Mouse (Mus musculus) adrenal gland, postnatal 25 days (tissue): ENCODE results near the gene Plod1. TPM values are rescaled to one million over a fixed set of nuclear protein-coding genes. Genes with fewer than 3 reads are reported as not detected.
"Not testable (repeated sequence)": the region's sequence is repeated elsewhere in the genome, so short reads cannot be mapped to it uniquely, and the experiment has no call there.

Experiments
- DNase-seq: peaks from one replicate; pipeline ENCODE4 v3.0.0; 2021; ENCODE audit warnings: mixed read lengths
- total RNA-seq: library from RNA; stranded (reverse); gene quantifications from 2 replicates; pipeline ENCODE4 v1.2.3, GENCODE M21; 2021

Gene Plod1
- total RNA-seq, 1 experiment from 2014 or later = 41.0 TPM

DNA sequence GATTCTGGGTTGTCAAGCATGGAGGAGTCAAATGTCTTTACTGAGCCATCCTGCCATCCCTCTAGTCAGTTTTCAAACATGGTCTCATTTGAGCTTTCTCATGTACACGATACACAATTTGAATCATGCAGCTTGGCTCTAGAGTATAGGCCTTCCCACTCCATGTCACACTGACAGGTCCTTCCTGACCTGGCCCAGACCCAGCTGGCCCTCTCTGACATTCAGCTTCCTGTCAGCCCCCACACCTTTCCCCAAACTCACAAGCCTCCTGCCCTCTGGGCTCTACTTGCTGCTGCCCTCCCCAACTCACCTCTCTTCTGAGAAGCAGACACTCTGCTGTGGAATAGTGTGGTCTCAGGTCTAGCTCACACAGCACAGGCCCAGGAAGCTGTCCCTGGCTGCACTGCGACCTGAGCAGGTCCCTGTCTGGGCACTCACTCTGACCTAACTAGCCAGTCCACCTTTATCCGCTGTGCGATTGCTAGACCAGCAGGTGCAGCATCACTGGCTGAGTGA is 40.7 kb downstream of the Plod1 start:
- no peak for DNase-seq

DNA sequence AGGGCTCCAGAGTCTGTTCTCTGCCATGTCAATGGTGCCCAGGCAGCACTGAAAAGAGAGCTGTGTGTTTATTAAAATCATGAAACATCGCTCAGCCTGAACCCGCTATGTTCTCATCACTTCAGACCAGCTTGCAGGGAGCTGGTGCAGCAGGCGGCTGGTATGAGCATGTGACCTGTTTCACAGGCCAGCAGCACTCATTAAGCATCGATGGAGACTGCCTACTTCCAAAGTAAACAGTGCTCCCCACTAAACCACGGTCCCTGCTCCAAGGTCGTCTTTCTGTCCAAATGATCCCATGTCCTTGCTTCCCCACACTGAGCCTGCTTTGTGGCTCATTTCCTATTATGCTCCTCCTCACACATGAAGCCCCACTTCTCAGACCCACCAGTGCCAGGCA is 46.2 kb downstream of the Plod1 start:
- DNase-seq = no peak

DNA sequence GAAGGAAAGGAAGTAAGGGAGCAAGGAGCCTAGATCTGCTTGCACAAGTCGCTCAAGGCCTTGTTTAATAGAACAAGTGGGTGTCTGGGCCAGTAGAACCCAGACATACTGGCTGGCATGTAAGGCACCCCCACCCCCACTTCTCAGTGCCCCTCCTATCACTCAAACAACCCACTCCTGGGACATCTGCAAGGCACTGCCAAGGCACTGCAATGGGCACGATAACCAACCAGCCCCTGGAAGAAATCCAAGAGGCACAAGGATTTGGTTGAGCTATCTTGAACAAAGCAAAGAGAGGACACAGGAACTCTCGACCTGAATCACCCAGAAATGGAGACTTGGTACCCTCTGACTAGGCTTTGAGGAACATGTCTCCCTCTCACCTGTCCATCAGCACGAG is 48.3 kb downstream of the Plod1 start:
- DNase-seq = no peak

DNA sequence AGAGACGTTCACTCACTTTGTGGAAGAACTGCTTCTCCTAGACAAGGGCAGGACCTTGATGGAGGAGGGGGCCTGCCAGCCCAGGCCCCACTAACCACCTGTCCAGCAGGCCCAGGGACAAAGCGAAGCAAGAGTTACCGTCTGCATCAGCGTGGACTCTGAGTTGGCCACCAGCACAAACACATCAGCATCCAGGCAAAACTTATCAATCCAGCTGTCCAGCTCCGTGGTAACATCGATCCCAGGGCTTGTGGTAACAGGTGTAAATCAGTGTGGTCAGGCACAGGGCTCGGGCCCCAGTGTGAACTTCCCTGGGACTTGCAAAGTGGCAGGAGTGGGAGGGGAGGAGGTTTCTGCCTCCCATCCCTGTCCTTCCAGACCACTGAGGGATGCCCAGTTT is 49.3 kb downstream of the Plod1 start:
- DNase-seq = no peak

DNA sequence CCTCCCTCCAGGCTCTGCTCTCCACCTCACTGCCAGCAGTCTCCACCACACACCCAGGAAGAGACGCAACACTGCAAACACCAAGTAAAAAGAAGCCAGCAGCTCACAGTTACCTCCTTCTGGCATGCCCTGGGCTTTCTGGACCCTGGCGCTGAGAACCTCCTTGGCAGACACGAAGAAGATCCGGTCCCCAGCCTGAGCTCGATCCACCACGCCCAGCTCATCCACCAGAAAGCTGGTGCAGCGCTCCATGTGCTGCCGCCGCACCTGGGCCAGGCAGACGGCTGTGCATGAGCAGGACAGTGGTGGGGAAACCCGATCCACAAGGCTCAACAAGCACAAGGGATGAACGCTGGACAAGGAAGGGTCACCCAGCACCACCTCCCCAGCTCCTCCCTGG is 50.4 kb downstream of the Plod1 start:
- DNase-seq = no peak

DNA sequence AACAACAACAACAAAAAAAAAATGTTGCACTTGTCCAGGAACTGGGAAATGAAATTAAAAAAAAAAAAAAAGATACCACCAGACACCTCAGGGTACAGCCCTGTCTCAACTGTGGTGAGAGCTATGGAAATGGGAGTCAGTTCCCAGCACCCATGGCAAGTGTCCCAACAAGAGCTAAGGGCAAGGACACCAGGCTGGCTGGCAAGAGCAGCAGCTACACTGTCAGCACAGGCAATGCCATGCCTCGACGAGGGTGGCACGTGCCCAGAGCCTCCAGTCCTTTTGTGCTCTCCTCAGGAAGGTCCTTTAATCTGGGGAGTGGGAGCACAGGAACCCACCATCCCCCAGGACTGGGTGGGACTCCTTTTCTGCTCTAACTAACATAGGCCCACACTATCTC is 52.4 kb downstream of the Plod1 start:
- peak; percentile 37 for DNase-seq

DNA sequence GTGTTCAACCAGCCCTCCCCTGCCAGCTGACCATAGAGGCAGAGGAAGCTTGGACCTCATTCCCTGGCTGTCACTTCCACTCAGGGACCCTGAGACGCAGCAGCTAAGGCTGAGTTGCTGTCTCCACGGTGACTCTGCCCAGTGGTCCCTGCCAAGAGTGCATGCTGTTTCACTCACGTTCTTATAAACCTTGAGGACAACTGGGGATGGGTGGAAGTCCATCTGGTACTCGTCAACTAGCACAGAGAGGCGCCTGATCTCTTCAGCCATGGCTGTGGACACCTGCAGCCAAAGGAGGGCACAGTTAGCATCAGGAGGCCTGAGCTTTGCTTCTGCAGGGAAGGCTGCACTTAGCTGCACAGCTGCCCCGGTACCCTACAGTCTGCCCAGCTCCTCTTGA is 53.5 kb downstream of the Plod1 start:
- no peak for DNase-seq

DNA sequence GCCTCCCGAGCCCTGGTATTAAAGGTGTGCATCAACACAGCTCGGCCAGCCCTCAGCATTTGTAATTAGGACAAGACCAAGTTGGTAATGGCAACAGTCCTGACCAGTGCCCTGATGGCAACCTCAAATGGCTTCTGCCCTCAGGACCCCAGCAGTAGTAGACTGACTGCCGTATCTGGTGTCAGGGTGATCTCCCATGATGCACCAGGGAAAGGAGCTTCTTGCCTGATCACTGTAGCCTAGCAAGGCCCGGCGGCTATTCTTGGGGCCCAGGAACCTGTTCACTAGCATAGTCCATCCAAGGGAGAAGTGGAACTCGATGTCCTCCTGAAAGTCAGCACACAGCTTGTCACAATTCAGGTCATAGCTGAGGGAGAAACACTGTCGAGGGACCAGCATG is 54.8 kb downstream of the Plod1 start:
- DNase-seq = no peak

DNA sequence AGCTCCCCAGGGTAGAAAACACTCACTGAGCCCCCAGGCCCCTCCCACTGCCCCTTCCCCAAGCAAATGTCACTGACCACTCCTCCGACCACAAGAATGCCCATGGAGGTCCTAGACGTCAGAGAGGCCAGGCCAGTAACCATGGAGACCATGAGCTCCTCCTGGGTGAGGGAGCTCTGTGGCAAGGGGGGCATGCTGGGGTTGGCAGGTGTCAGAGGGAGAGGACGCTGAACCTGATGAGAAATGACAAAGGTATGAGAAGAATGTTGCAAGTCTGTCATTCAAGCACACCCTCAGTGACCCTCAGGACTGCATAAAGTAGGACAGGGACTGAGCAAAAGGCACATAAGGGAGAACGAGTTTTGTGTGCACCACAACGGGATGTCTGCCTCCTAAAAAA is 56.7 kb downstream of the Plod1 start:
- DNase-seq = no peak

DNA sequence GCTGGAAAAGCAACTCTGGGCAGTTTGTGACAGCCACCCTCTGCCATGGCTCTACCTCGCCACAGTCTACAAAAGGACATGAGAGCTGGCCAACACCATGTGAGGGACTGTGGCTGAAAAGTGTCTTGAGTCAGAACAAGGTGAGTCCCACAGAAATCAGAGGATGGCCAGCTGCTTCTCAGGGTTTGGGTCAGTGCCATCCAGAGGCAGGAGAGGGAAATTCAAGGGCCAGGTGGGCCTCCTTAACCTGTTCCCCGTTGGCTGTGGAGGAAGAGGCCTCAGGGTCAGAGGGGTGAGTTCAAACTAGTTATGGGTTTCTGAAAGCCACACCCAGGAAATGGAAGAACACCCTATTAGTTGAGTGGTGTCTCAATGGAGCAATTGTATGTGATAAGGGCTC is 57.1 kb downstream of the Plod1 start:
- no peak for DNase-seq

DNA sequence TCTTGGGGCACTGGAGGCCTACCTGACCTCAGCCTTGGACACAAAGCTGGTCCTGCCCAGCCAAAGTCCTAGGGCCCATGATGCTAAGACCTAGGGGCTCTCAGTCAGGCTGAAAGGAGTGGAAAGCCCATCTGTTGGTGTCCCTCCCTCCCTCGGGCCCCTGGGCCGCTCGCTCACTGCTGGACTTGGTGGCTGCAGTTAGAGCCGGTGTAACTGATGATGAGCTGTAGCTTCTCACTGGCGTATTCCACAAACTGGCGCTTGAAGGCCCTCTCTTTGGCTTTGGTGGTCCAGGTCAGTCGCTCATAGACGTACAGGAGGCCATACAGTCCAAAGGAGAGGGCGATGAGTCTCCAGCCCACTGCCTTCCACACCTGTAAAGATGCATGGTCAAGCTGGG is 58.0 kb downstream of the Plod1 start:
- DNase-seq = no peak

DNA sequence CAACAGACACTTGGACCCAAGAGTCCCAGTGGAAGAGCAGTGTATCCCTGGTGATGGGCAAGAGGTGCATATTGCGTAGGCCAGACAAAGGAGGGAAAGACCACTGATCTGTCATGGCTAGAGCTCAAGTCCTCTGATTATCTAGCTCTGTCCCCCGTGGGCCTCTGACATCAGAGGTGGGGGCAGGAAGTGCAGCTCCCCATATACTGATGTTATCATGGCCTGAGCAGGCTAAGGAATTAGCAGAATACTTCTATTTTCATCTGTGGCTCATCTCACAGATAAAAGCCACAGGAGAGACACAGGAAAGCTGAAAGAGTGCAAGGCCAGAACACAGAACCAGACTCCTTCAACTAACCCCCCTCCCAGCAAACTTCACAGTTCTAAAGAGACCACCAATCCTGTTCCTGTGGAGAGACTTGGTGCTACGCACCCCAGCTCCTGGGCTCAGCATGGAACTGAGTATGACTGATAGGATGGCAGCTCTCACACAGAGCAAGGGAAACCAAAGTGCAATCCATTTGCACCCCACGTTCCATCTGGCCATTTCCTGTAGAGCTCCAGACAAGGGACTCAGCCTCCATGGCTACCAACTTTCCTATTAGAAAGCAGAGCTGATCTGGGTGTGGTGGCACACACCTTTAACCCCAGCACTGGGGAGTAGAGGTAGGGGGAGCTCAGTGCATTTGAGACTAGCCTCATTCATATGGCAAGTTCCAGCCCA is 60.6 kb downstream of the Plod1 start:
- DNase-seq = no peak

DNA sequence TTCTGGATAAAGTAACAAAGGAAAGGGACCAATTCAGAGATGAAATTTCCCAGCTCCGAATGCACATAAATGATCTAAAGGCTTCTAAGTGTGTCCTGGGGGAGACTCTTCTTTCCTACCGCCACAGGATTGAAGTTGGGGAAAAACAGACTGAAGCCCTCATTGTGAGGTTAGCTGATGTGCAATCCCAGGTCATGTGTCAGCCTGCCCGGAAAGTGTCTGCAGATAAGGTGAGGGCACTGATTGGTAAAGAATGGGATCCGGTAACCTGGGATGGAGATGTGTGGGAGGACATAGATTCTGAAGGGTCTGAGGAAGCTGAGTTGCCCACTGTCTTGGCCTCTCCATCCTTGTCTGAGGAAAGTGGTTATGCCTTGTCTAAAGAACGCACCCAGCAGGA is 67.3 kb downstream of the Plod1 start:
- no peak for DNase-seq

DNA sequence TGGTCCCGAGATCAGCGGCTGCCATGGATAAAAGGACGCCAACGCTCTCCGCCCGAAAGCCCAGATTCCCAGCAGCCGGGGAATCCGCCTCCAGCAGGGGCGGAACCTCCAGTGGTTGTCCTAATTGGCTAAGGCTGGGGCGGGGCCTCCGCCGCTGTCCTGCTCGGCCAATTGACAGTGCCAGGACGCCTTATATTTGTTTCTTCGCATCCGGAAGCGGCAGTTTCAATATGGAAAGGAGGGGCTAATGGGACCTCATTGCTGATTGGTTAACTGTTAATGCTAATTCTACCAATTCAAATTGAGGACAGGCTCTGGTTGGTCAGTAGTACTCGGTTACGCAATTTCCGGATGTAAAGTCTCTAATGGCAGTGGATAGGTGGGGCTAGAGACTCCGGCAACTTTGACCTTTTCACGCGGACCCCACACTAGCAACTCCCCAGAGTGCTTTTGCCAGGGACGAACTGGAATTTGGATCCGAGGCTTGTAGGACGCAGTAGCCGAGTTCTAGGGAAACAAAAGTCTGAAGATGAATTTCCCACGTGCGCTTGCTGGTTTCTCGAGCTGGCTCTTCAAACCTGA is 68.0 kb downstream of the Plod1 start, which contains the start of the genes Miip and Fv1:
TSS of gene Miip (minus strand) at position 367 of the 582 bp plus-strand sequence.
TSS of gene Fv1 (plus strand) at position 530 of the 582 bp plus-strand sequence.
- DNase-seq = peak; percentile 92

DNA sequence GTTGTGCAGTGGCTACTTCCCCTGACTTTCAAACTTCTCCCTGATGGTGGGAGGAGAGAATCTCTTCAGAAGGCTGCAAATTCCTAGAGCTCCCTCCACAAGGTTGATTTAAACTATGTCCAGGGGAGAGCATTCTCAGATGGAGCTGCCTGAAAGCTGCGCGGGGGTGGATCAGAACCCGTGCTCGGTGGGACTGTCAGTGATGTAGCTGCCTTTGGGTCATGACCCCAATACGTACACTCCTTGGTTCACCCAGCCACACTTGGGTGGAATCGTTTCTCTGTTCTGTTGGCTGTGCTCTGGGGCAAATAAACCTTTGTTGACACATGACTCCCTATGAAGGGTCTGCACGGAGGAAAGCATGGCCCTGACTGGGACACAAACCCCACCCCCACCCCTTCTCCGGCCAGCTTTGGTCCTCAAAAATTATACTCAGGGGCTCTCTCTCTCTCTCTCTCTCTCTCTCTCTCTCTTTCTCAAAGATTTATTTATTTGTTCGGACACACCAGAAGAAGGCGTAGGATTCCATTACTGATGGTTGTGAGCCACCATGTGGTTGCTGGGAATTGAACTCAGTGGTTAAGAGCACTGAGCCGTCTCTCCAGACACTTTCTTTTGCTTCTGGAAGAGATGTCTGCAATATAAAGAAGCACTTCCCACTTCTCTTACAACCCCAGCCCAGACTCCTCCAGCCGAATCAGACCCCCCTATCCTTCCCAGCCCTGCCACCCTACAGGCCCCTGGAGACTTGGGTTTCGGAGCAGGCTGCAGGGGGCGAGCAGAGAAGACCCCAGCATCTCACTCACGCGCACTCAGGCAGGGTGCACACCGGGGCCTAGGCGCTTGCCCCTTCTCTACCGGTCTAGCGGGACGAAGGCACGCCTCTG is 68.8 kb downstream of the Plod1 start:
- DNase-seq = no peak

DNA sequence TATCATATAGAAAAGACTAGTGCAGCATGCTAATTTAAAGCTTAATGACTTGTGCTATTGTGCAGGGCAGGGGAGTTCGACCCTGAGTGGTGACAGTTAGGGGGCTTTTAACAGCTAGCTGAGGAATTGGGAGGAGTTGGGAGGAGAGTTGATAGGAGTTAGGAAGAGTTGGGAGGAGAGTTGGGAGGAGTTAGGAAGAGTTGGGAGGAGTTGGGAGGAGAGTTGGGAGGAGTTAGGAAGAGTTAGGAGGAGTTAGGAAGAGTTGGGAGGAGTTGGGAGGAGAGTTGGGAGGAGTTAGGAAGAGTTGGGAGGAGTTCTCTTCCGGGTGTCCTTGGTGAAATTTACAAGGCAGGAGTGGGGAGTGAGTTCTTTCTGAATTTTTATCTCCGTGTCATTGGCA is 69.8 kb downstream of the Plod1 start:
- DNase-seq = not testable (repeated sequence)

DNA sequence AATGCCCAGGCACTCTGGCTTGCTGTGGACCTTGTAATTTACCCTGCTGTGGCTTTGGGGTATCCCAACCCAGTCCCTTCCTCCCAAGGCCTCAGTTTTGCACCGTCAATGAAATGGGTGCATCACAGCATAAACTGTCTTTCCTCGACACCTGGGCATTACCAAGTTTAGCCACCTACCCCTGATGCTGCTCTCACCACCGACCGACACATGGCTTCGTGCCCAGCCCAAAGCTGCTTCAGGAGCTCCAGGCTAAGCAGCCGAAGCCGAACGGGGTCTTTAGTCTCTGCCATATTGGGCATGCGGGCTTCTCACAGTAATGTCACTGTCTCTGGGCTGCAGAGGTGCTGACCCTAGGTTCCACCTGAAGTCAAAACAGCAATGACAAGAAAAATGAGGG is 70.5 kb downstream of the Plod1 start:
- no peak for DNase-seq

DNA sequence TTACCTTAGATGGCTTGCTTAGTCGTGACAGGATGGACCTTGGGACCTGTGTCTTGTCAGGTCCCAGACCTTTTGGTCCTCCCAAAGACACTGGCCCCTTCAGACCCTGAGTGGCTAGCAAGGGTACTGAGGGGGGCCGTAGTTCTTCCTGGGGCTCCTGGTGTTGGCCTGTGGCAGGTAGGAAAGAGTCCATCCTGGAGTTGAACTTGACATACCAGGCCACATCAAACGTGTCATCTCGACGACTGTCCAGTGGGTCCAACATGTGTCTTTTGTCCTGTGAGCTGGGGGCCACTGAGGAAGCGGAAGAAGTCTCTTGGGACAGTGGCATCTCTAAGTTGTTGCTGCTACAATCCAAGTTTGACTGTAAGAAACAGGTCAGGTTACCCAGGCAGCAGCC is 70.9 kb downstream of the Plod1 start:
- DNase-seq = no peak

DNA sequence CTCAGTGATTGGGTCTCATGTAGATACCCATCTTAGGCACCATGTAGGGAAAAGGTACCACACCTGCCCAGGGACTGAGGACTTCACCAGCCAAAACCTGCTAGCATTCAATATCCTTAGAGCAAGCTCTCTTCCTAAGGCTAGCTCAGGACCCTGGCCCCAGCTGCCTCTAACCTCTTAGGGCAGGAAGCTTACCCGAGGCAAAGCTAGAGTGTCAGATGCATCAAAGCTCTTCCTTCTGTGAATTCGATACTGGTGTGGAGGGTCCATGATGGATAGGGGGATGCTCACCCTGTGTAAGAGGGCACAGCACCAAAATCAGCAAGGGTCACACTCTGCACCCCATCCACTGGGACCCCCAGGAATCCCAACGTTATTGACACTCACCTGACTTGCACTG is 74.5 kb downstream of the Plod1 start:
- no peak for DNase-seq
